In the genomic region with DNA sequence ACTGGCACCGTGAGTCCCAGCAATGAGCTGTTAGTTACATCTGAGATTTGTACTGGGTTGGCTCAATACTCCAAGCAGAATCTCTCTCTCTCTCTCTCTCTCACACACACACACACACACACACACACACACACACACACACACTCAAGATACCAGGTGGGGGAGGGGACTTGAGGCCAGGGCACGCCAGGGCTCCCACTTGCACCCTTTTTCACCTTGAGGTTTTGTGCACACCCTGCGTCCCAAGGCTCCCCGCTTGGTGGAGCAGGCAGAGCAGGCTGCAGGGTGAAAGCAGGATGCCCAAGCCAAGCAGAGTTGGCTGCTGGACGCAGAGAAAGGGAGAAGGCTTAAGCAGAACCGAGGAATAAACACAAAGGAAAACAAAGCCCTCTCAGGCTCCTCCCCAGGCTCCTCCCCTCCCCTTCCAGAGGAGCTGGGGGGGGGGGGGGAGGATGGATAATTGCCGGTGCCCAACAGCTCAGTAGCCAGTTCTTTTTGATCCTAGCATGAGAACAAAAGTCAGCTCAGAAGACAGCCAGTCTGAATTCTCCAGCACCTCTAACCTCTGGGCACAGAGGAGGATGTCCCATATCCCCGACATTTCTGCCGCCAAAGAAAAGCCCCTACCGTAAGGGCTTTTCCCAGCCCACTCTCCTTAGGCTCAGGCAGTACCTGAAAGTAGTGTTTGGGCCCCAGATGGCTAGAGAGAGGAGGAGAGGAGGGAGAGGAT, we compare ENCODE assay signal across 8 mouse cellular contexts. TPM values are rescaled to one million over a fixed set of nuclear protein-coding genes. Genes with fewer than 3 reads are reported as not detected.
DNase-seq lines count a peak whose midpoint lies in the region; ATAC-seq lines count a peak whose summit lies in the region.

No protein-coding gene starts in this region.

- no peaks in the 10 kb centered on the region for H3K27me3 ChIP-seq in forebrain, embryonic 11.5 days (ENCODE audit: control insufficient read depth, insufficient read depth, low read length)
- H3K27me3 ChIP-seq in kidney, embryonic 16.5 days (ENCODE audit: insufficient read depth, low read length): no peaks in the 10 kb centered on the region
- H3K27me3 ChIP-seq in megakaryocyte, embryonic 14.5 days (replicated peaks): no peaks in the 10 kb centered on the region

- H3K9ac ChIP-seq in forebrain, embryonic 11.5 days (ENCODE audit: low read length): peak overlapping the region; percentile 82
- H3K9ac ChIP-seq in kidney, embryonic 16.5 days (replicated peaks; ENCODE audit: low read length): peak overlapping the region; percentile 62

- no peaks in the 10 kb centered on the region for H3K9me3 ChIP-seq in forebrain, embryonic 11.5 days (ENCODE audit: control insufficient read depth, low read length)
- H3K9me3 ChIP-seq in kidney, embryonic 16.5 days (ENCODE audit: low read length): no peaks in the 10 kb centered on the region
- no peaks in the 10 kb centered on the region for H3K9me3 ChIP-seq in megakaryocyte, embryonic 14.5 days

- H3K4me3 ChIP-seq in forebrain, embryonic 11.5 days (ENCODE audit: low read depth, low read length): peak overlapping the region; percentile 26
- H3K4me3 ChIP-seq in kidney, embryonic 16.5 days (ENCODE audit: low read length): peak overlapping the region; percentile 38
- H3K4me3 ChIP-seq in megakaryocyte, embryonic 14.5 days (replicated peaks): peak overlapping the region; percentile 90

- peak overlapping the region; percentile 94 for H3K27ac ChIP-seq in forebrain, embryonic 11.5 days (ENCODE audit: low read depth, low read length)
- peak overlapping the region; percentile 85 for H3K27ac ChIP-seq in kidney, embryonic 16.5 days (ENCODE audit: low read length)

- H3K4me1 ChIP-seq in forebrain, embryonic 11.5 days (replicated peaks; ENCODE audit: control insufficient read depth, insufficient read depth, low read length): peaks cover 12% of the 10 kb centered on the region
- peaks cover 30% of the 10 kb centered on the region for H3K4me1 ChIP-seq in kidney, embryonic 16.5 days (ENCODE audit: insufficient read depth, low read length)
- peaks cover 71% of the 10 kb centered on the region for H3K4me1 ChIP-seq in megakaryocyte, embryonic 14.5 days

- peak; percentile 53 for ATAC-seq in CD4-positive, CD25-positive, alpha-beta regulatory T cell, adult 4 months
- peak; percentile 83 for ATAC-seq in forebrain, embryonic 11.5 days (replicated peaks; ENCODE audit: low FRiP score)
- ATAC-seq in kidney, embryonic 16.5 days (ENCODE audit: low FRiP score, low TSS enrichment): peak; percentile 50; the same call in 1 of the 2 replicates

- peak; percentile 22 for DNase-seq in 3T3-L1 (ENCODE audit: low read depth, low spot score)
- peak; percentile 81 for DNase-seq in forebrain, embryonic 11.5 days (ENCODE audit: low spot score)
- peak; percentile 23 for DNase-seq in yolk sac, embryonic 10.5 days (ENCODE audit: low spot score)
- no peak for DNase-seq in c-Kit-positive CD71-positive TER-119-positive erythroid progenitor cells, embryonic 14.5 days (ENCODE audit: low spot score)
- no peak for DNase-seq in left cerebral cortex, adult 18-20 months (ENCODE audit: low spot score in 2 of 2)

- WGBS in forebrain, embryonic 11.5 days: 5% methylated on average over 10 of the region's 10 CpGs
- 1% methylated on average over 9 of the region's 10 CpGs for WGBS in kidney, embryonic 16.5 days

- H3K4me2 ChIP-seq in forebrain, embryonic 11.5 days (ENCODE audit: low read depth, low read length, severe bottlenecking): peak overlapping the region; percentile 59
- peak overlapping the region; percentile 56 for H3K4me2 ChIP-seq in kidney, embryonic 16.5 days (replicated peaks; ENCODE audit: low read depth, low read length)

- H3K36me3 ChIP-seq in forebrain, embryonic 11.5 days (ENCODE audit: control insufficient read depth, insufficient read depth, low read length): no peaks in the 10 kb centered on the region
- no peaks in the 10 kb centered on the region for H3K36me3 ChIP-seq in kidney, embryonic 16.5 days (ENCODE audit: insufficient read depth, low read length)
- H3K36me3 ChIP-seq in megakaryocyte, embryonic 14.5 days (replicated peaks; ENCODE audit: low read length): peaks cover 57% of the 10 kb centered on the region

RNA-seq across cellular contexts. Expression of gene Cfap43, which starts 9.5 kb away (rescaled TPM):
- under 1 TPM; 0.10 to 0.75 TPM for polyA plus RNA-seq in CD4-positive, CD25-positive, alpha-beta regulatory T cell, adult 4 months (2017; shearing (Covaris generic))
- 0.04 and 0.15 TPM in 2 replicates for polyA plus RNA-seq in forebrain, embryonic 11.5 days (2014; fragmentation: Nextera tagmentation; extraction: Ambion mirVana)
- 0.04 and 0.05 TPM in 2 replicates for polyA plus RNA-seq in kidney, embryonic 16.5 days (2015; fragmentation: Nextera tagmentation; extraction: Ambion mirVana)
- polyA plus RNA-seq in megakaryocyte, embryonic 14.5 days (2012; ENCODE audit: insufficient read depth, low replicate concordance): not detected in 2 replicates
- total RNA-seq in left cerebral cortex, adult 18-20 months (2021): under 1 TPM; 0.45 to 0.70 TPM

RNA-seq across cellular contexts. Expression of gene Itprip, which starts 9.5 kb away (rescaled TPM):
- 10 to 100 TPM; 10.5 to 12.7 TPM for polyA plus RNA-seq in CD4-positive, CD25-positive, alpha-beta regulatory T cell, adult 4 months (2017; shearing (Covaris generic))
- 18.8 and 20.4 TPM in 2 replicates for polyA plus RNA-seq in forebrain, embryonic 11.5 days (2014; fragmentation: Nextera tagmentation; extraction: Ambion mirVana)
- polyA plus RNA-seq in kidney, embryonic 16.5 days (2015; fragmentation: Nextera tagmentation; extraction: Ambion mirVana): 20.5 and 21.0 TPM in 2 replicates
- polyA plus RNA-seq in megakaryocyte, embryonic 14.5 days (2012; ENCODE audit: insufficient read depth, low replicate concordance): 2.1 and 2.3 TPM in 2 replicates
- total RNA-seq in left cerebral cortex, adult 18-20 months (2021): 1 to 10 TPM; 1.1 to 1.3 TPM

RNA-seq across cellular contexts. Expression of gene Cfap58, which starts 27.9 kb away (rescaled TPM):
- not detected for polyA plus RNA-seq in CD4-positive, CD25-positive, alpha-beta regulatory T cell, adult 4 months (2017; shearing (Covaris generic))
- polyA plus RNA-seq in forebrain, embryonic 11.5 days (2014; fragmentation: Nextera tagmentation; extraction: Ambion mirVana): not detected in 2 replicates
- 0.06 TPM in 2 replicates for polyA plus RNA-seq in kidney, embryonic 16.5 days (2015; fragmentation: Nextera tagmentation; extraction: Ambion mirVana)
- polyA plus RNA-seq in megakaryocyte, embryonic 14.5 days (2012; ENCODE audit: insufficient read depth, low replicate concordance): not detected in 2 replicates
- under 1 TPM; 0.12 to 0.51 TPM for total RNA-seq in left cerebral cortex, adult 18-20 months (2021)

RNA-seq across cellular contexts. Expression of gene Gsto2, which starts 44.2 kb away (rescaled TPM):
- under 1 TPM in 1 of 2 experiments, not detected in 1; 0.95 TPM for polyA plus RNA-seq in CD4-positive, CD25-positive, alpha-beta regulatory T cell, adult 4 months (2017; shearing (Covaris generic))
- polyA plus RNA-seq in forebrain, embryonic 11.5 days (2014; fragmentation: Nextera tagmentation; extraction: Ambion mirVana): 0.76 and 1.1 TPM in 2 replicates
- polyA plus RNA-seq in kidney, embryonic 16.5 days (2015; fragmentation: Nextera tagmentation; extraction: Ambion mirVana): 1.1 and 1.4 TPM in 2 replicates
- polyA plus RNA-seq in megakaryocyte, embryonic 14.5 days (2012; ENCODE audit: insufficient read depth, low replicate concordance): not detected in 2 replicates
- 1 to 10 TPM; 2.1 to 2.5 TPM for total RNA-seq in left cerebral cortex, adult 18-20 months (2021)

RNA-seq across cellular contexts. Expression of gene Gsto1, which starts 54.8 kb away (rescaled TPM):
- polyA plus RNA-seq in CD4-positive, CD25-positive, alpha-beta regulatory T cell, adult 4 months (2017; shearing (Covaris generic)): 10 to 100 TPM; 32.4 to 36.4 TPM
- polyA plus RNA-seq in forebrain, embryonic 11.5 days (2014; fragmentation: Nextera tagmentation; extraction: Ambion mirVana): 75.1 and 83.2 TPM in 2 replicates
- polyA plus RNA-seq in kidney, embryonic 16.5 days (2015; fragmentation: Nextera tagmentation; extraction: Ambion mirVana): 130 and 134 TPM in 2 replicates
- 187 and 263 TPM in 2 replicates for polyA plus RNA-seq in megakaryocyte, embryonic 14.5 days (2012; ENCODE audit: insufficient read depth, low replicate concordance)
- total RNA-seq in left cerebral cortex, adult 18-20 months (2021): 10 to 100 TPM; 39.4 to 41.8 TPM

Comparison
In these comparisons a context has a peak if more than half of its experiments do, and no peak if none do; other contexts are left out.
1. DNase-seq: peak in 3T3-L1 (single experiment), forebrain, embryonic 11.5 days (single experiment) and yolk sac, embryonic 10.5 days (single experiment); none in c-Kit-positive CD71-positive TER-119-positive erythroid progenitor cells, embryonic 14.5 days (single experiment) and left cerebral cortex, adult 18-20 months (0 of 2).
2. H3K4me3 ChIP-seq: peak in every context shown above with its lines; median percentile 90 in megakaryocyte, embryonic 14.5 days; 38 in kidney, embryonic 16.5 days; 26 in forebrain, embryonic 11.5 days.
3. Peak in every context shown above with its lines, with median percentiles within 50 percentile points of each other: ATAC-seq.